Mouse (Mus musculus) hindbrain, embryonic 11.5 days (tissue): ENCODE data around the gene Srbd1. TPM values are rescaled to one million over a fixed set of nuclear protein-coding genes. Genes with fewer than 3 reads are reported as not detected.
A peak's percentile ranks its signal among the peaks of the same experiment; 100 is the strongest.

Source experiments
- ATAC-seq: fragments of 200-750 bp; cut with Nextera tagmentation; 2 replicates; pipeline ENCODE4 v1.8.0; 2017; ENCODE audit warnings: mild to moderate bottlenecking, moderate TSS enrichment, moderate library complexity; ENCODE audit not compliant: low FRiP score
- DNase-seq: peaks from one replicate; pipeline ENCODE4 v3.0.0-alpha.2; 2015; ENCODE audit warnings: low spot score
- H3K27ac ChIP-seq: fragments of 300-500 bp; sonication (generic); 2 replicates; pipeline ENCODE4 v1.5.1; 2014; ENCODE audit warnings: mild to moderate bottlenecking, low read depth, low read length
- H3K27me3 ChIP-seq: fragments of 300-500 bp; sonication (generic); 2 replicates; pipeline ENCODE4 v1.6.1; 2014; ENCODE audit warnings: mild to moderate bottlenecking, low read length, moderate library complexity, mixed read lengths; ENCODE audit not compliant: control insufficient read depth, insufficient read depth
- H3K36me3 ChIP-seq: fragments of 300-500 bp; sonication (generic); 2 replicates; pipeline ENCODE4 v1.6.1; 2014; ENCODE audit warnings: mild to moderate bottlenecking, low read length, moderate library complexity, mixed read lengths; ENCODE audit not compliant: control insufficient read depth, insufficient read depth
- H3K4me1 ChIP-seq: fragments of 300-500 bp; sonication (generic); replicated peaks from 2 replicates; pipeline ENCODE4 v1.6.1; 2014; ENCODE audit warnings: low read length, mixed read lengths; ENCODE audit not compliant: control insufficient read depth, insufficient read depth
- H3K4me2 ChIP-seq: fragments of 300-500 bp; sonication (generic); replicated peaks from 2 replicates; pipeline ENCODE4 v1.6.1; 2014; ENCODE audit warnings: mild to moderate bottlenecking, low read depth, low read length
- H3K4me3 ChIP-seq: fragments of 300-500 bp; sonication (generic); 2 replicates; pipeline ENCODE4 v1.5.1; 2014; ENCODE audit warnings: low read depth, low read length
- H3K9ac ChIP-seq: fragments of 300-500 bp; sonication (generic); 2 replicates; pipeline ENCODE4 v1.6.1; 2014; ENCODE audit warnings: low read depth, low read length
- H3K9me3 ChIP-seq: fragments of 300-500 bp; sonication (generic); 2 replicates; pipeline ENCODE4 v1.6.1; 2016; ENCODE audit warnings: low read length; ENCODE audit not compliant: control insufficient read depth
- WGBS: fragments of 180-500 bp; shearing (Covaris S2); extraction: QIAGEN DNeasy Blood & Tissue Kit; methylation state at CpG from one replicate; pipeline ENCODE4 v1.1.7; 2014; 5-methylcytosine and 5-hydroxymethylcytosine counted together
- polyA plus RNA-seq: library from polyadenylated mRNA; unstranded; fragments of >200 nt; fragmentation: Nextera tagmentation; extraction: Ambion mirVana; gene quantifications from 2 replicates; pipeline ENCODE4 v1.2.1, GENCODE M21; 2014

The Srbd1 gene
- polyA plus RNA-seq, 1 experiment from 2014 or later: 12.6 TPM

DNA sequence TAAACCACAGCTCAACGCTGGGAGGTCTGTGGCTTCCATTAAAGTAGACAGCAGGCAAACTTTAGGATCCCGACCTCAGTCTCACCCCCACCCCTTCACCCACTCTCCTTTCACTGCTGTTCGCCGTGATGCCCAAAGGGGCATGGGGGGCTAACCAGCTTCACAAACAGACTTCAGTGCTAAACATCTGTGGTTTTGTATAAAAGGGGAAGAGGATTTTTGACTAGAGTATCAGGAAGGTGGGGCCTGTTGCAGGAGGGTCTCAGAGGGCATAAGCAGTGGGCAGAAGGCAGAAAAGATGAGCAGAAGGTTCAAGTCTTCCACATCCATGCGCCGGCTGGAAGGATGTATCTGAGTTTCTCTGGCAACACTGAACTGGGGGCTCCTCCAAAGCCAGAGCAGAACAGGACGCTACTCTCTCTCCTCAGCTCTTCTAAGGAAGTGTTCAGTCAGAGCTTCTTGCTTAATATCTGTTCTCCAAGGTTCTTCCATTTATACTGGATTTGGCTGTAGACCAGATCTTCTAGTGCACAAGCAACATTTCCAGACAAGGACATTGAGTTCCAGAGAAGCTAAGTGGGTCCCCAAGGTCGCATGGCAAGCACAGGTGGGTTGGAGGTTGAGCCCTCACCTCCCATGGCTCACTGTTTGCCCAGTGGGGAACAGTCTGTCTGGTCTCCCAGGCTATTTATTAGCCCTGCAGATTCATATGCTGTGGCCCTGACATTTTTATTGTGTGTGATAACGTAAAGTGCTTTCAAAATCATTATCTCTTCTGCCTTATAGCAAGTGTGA, 25.4 kb upstream of the Srbd1 start:
- Histone ChIP-seq H3K4me2 (0 out of 2 replicates have a peak overlapping the region, but pooled peaks have one; percentile 12), H3K27ac (no peak overlapping the region), H3K4me1 (peaks cover 3% of the 10 kb centered on the region; the same call in 1 of the 2 replicates), H3K9me3 (no peaks in the 10 kb centered on the region), H3K27me3 (no peaks in the 10 kb centered on the region), H3K4me3 (no peak overlapping the region), H3K36me3 (no peaks in the 10 kb centered on the region), H3K9ac (no peak overlapping the region)
- DNase-seq (no peak), ATAC-seq (no peak)
- WGBS: 59% methylated on average over 9 of the region's 9 CpGs

DNA sequence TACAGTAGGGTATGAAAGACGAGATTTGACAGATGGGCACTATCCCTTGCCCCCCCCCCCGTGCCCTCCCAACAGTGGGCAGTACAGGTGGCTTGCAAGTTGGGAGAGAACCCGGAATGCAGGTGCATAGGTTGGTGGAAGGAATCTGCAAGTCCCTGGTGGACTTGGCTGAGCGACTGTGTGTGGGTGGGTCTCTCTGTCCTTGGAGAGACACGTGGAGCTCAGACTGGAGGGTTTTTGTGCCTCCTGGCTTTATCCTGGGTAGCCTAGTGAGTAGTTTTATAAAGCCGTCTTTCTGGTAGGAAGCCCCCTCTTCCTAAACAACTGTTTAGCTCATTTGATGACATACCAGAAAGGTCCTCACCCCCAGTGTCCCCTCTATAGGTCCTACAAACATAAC, 24.1 kb upstream of the Srbd1 start:
- Histone ChIP-seq H3K9ac (no peak overlapping the region; the same call in 1 of the 2 replicates), H3K27me3 (no peaks in the 10 kb centered on the region), H3K4me3 (peak overlapping the region; percentile 72), H3K9me3 (no peaks in the 10 kb centered on the region), H3K4me1 (peaks cover 3% of the 10 kb centered on the region; the same call in 1 of the 2 replicates), H3K27ac (no peak overlapping the region), H3K36me3 (no peaks in the 10 kb centered on the region), H3K4me2 (peak overlapping the region; percentile 96)
- no peak for ATAC-seq
- WGBS: 30% methylated on average over 6 of the region's 6 CpGs
- DNase-seq: no peak

DNA sequence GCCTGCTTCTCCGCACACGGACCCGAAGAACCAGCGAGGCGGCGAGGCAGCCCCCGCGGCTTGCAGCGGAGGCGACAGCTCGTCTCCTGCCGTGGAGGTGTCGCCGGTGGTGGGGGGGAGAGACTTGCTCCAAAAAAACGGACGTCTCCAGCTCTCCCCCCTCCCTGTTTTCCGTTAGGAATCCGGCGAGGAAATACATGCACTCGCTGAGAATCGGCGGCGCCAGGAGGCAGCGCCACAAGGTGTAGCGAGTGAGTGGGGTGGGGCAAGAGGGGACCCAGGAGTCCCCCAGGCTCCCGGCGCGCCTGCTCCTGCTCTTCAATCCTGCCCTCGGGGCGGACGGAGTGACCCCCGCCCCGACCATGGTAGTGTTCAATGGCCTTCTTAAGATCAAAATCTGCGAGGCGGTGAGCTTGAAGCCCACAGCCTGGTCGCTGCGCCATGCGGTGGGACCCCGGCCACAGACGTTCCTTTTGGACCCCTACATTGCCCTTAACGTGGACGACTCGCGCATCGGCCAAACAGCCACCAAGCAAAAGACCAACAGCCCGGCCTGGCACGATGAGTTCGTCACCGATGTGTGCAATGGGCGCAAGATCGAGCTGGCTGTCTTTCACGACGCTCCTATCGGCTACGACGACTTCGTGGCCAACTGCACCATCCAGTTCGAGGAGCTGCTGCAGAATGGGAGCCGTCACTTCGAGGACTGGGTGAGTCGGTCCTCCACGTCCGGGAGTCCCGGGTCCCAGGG, 23.4 kb upstream of the Srbd1 start:
- H3K36me3 ChIP-seq: no peaks in the 10 kb centered on the region
- DNase-seq (peak; percentile 64), ATAC-seq (peak; percentile 4; the same call in 1 of the 2 replicates)
- WGBS: under 1% methylated on average over 63 of the region's 64 CpGs
- H3K9me3 ChIP-seq: no peaks in the 10 kb centered on the region
- peak overlapping the region; percentile 96 for H3K4me2 ChIP-seq
- H3K27me3 ChIP-seq: no peaks in the 10 kb centered on the region
- H3K27ac ChIP-seq: peak overlapping the region; percentile 92
- H3K4me3 ChIP-seq: peak overlapping the region; percentile 72
- peaks cover 3% of the 10 kb centered on the region; the same call in 1 of the 2 replicates for H3K4me1 ChIP-seq
- peak overlapping the region; percentile 81 for H3K9ac ChIP-seq

DNA sequence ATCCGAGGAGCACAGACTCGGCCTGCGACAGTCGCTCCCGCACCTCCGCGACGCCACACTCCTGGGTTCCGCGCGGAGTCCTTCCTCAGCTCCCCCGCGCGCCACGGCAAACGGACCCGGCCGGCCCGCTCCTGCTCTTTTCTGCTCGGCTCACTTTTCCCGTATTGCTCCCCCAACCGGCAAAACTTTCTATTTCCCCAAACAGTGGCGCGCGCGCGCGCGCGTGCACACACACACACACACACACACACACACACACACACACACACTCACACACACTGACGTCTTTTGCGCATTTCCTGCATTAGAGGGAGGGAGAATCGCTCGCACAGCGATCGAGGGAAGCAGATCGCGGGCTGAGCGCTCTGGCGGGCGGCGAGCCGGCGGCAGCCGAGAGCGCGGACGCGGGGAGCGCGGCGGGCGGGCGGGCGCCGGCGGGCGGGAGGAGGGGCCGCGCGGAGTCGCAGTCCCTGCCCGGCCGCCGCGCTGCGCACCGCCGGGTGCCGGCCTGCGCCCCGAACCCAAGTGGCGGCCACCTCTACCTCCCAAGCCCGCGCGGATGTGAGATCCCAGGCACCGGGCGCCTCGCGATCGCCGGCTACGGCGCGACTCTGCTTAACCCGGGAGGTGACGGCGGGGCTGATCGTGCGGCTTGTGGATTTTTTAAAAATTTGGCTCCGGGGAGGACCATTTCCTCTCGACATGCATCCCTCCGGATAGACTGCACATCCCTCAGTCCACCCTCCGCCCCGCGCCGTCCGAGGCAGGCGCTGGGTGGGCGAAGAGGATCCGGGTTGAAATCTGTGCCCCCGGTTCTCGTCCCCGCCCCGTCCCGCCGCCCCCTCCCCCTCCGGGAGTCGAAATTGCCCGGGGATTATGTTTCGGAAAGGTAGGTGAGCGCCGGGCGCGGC, 22.6 kb upstream of the Srbd1 start, which contains the start of gene Prkce:
Prkce (plus strand) TSS at position 466 of the 911 bp plus-strand sequence.
- DNase-seq (peak; percentile 90), ATAC-seq (peak; percentile 77)
- H3K4me2 ChIP-seq: peak within 1 kb of the TSS; percentile 96
- no peaks in the 10 kb centered on the region for H3K27me3 ChIP-seq
- WGBS: under 1% methylated on average over 66 of the region's 115 CpGs
- H3K4me1 ChIP-seq: peaks cover 3% of the 10 kb centered on the region; the same call in 1 of the 2 replicates
- peak within 1 kb of the TSS; percentile 92 for H3K27ac ChIP-seq
- no peaks in the 10 kb centered on the region for H3K36me3 ChIP-seq
- no peaks in the 10 kb centered on the region for H3K9me3 ChIP-seq
- H3K4me3 ChIP-seq: peak within 1 kb of the TSS; percentile 72
- H3K9ac ChIP-seq: peak within 1 kb of the TSS; percentile 81

DNA sequence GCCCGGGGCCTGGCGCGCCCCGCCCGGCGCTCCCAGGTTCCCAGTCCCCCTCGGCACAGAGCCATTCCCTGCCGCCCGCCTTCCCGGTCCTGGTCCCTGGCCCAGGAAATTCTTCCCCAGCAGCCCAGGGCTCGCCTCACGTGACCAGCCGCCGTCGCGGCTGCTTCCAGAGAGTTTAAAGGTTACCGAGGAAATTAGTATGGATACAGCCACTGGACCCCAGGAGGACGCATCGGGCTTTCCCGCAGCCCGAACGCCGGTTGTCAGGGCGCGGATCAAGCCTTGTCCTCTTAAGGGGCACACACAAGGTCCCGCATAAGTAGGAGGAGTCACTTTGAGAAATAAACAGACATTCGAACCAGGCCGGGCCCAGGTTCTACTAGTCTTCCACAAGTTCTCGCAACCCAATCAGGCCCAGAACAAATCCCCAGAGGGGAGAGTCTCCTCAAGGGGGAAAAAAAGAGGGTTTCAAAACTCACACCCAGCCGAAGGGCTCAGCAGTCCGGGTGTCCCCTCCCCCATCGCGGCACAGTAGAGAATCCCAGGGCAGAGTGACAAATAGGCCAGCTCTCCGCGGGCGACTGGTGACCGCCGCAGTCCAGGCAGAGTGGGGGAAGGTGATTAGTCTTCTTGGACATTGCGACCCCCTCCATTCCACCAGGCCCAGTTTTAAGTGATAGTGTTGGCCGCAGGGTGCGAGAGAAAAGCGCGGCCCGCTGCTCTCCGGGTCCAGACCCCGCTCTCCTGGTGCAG, 21.8 kb upstream of the Srbd1 start:
- peak; percentile 79 for ATAC-seq
- Histone ChIP-seq H3K9me3 (no peaks in the 10 kb centered on the region), H3K9ac (peak overlapping the region; percentile 81), H3K4me3 (peak overlapping the region; percentile 72), H3K27me3 (no peaks in the 10 kb centered on the region), H3K4me1 (peaks cover 3% of the 10 kb centered on the region; the same call in 1 of the 2 replicates), H3K4me2 (peak overlapping the region; percentile 96), H3K36me3 (no peaks in the 10 kb centered on the region), H3K27ac (peak overlapping the region; percentile 92)
- DNase-seq: peak; percentile 78
- under 1% methylated on average over 44 of the region's 46 CpGs for WGBS

DNA sequence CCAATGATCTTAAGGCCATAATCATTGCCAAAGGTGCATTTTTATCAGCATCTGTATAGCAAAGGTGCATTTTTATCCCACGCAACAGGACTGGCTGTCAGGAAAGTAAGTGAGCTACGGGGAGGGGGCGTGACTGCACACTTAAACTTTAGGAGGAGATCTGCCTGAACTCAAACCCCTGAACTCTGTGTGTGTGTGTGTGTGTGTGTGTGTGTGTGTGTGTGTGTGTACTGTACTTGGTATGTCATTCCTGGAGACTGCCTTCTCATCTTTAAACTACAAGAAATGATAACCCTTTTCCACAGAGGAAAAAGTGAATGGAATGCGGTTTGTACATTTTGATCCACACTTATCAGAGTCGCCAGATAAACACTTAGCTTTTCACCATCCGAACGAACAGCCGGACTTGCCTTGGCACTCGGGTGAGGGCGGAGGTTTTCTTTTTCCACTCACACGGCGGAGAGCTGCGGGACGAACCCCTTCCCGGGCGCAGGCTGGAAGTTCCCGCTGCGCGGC, 21.1 kb upstream of the Srbd1 start:
- Histone ChIP-seq H3K36me3 (no peaks in the 10 kb centered on the region), H3K27ac (peak overlapping the region; percentile 92), H3K4me2 (peak overlapping the region; percentile 96), H3K4me3 (peak overlapping the region; percentile 72), H3K27me3 (no peaks in the 10 kb centered on the region), H3K9ac (peak overlapping the region; percentile 81), H3K4me1 (peaks cover 3% of the 10 kb centered on the region; the same call in 1 of the 2 replicates), H3K9me3 (no peaks in the 10 kb centered on the region)
- ATAC-seq (no peak), DNase-seq (no peak)
- 2% methylated on average over 19 of the region's 19 CpGs for WGBS

DNA sequence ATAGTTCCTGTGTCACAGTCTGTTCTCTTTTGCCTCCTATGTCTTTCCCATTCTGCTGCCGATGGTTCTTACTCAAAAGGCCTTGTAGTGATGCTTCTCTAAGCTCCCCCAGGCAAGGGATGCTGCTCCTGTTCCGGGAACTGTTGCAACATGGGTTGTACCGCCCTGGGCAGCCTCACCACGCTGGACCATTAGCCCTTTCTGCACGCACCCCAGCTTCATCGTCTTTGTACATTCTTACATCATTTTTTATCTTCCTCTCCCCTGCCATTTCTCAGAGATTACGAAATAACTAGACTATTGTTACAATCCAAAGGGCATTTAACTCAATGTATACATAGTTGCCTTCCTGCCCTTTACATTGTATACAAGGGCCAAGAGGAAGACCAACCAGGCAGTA, 19.4 kb upstream of the Srbd1 start:
- no peak overlapping the region for H3K4me2 ChIP-seq
- H3K4me1 ChIP-seq: peaks cover 3% of the 10 kb centered on the region; the same call in 1 of the 2 replicates
- no peak overlapping the region for H3K4me3 ChIP-seq
- H3K36me3 ChIP-seq: no peaks in the 10 kb centered on the region
- no peak for ATAC-seq
- H3K9ac ChIP-seq: no peak overlapping the region
- H3K9me3 ChIP-seq: no peaks in the 10 kb centered on the region
- no peaks in the 10 kb centered on the region for H3K27me3 ChIP-seq
- WGBS: 81% methylated on average over 7 of the region's 7 CpGs
- H3K27ac ChIP-seq: no peak overlapping the region
- DNase-seq: no peak
